Mouse (Mus musculus) layer of hippocampus, postnatal 25 days (tissue): ENCODE data around the gene Tspan4. TPM values are rescaled to one million over a fixed set of nuclear protein-coding genes. Genes with fewer than 3 reads are reported as not detected.

Experiments used
- DNase-seq, 2 experiments: peaks; one replicate each; pipeline ENCODE4 v3.0.0; 2022; ENCODE audit warnings: mixed read lengths in 2 of 2, low spot score in 1 of 2; ENCODE audit errors: extremely low spot score in 1 of 2
- total RNA-seq, 2 experiments: library from RNA; stranded (reverse); gene quantifications; 2 replicates each; pipeline ENCODE4 v1.2.3; 2021

Gene Tspan4
- total RNA-seq, 2 experiments from 2014 or later, result 12.2 to 14.3 TPM

- DNase-seq, result no peak
Measured at GRCm38 (mm10) chr7:141495940-141496339, 20.9 kb downstream of the Tspan4 start.

DNA sequence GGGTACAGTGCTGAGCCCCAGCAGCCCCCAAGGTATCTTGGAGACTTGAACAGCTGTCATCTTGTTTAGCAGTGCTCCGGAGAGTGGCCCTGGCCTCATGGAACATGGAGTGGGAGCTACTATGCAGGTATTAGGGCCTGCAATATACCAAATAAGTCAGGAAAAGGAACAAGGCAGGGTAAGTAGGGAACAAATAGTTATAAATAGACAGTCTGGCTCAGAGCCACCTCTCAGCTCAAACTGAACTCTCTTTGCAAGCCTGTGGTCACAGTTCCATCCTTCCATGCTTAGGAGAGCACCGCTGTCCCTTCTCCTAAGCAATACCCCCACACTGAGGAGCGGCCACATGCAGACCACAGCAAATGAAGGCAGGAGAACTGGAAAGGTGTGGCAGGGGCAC lies 22.6 kb downstream of the Tspan4 start:
- no peak for DNase-seq

DNA sequence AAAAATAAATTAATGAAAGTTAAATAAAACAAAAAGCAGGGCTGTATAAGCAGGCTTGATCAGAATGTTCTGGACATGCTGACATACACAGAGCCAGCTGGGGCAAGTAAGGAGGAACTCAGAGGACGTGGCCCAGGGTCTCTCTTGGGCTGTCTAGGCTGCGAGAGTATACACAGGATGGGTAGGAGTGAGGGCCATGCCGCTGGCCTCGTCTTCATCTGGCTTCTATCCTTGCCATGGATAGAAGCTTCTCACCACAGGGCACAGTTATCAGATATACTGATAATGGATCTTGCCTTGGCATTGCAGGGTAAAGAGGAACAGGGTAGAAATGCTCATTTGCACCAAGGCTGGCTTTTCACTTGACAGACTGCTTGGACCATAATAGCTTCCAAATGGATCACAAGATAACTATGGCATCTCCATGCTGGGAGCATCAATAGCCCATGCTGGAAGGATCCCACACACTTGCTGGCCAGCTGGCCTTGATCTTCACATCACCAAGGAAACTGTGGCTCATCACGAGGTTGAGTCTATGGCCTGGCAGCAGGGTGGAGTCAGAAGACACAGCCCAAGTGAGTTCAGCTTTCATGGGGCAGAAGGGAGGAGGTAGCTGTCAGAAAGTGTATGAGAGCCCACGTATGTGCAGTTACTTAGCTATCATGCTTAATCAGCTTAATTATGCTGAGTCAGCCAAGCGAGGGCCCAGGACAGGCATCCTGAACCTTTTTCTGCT lies 26.9 kb downstream of the Tspan4 start:
- DNase-seq, result no peak

DNA sequence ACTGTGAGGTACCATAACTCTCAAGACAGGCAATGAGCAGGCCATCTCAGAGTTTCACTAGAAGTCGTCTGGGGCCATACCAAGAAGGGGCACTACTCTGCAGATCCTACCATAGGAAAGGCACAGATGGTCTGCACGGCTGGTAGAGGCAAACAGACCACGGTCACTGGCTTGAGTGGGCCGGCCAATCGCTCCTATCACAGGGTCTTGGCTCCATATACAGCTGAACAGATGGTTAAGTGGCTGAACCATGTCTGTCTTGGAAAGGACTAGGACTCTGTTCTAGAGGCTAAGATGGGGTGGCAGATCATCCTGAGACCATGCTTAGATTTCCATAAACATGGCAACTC lies 27.5 kb downstream of the Tspan4 start:
- DNase-seq, result no peak

DNA sequence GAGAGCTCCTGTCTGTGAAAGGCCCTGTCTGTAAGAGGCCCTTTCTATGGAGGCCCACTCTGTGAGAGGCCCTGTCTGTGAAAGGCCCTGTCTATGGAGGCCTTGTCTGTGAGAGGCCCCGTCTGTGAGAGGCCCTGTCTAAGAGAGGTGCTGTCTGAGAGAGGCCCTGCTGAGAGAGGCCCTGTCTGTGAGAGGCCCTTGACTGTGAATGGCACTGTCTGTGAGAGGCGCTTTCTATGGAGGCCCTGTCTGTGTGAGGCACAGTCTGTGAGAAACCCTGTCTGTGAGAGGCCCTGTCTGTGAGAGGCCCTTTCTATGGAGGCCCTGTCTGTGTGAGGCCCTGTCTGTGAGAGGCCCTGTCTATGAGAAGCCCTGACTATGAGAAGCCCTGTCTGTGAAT lies 31.2 kb downstream of the Tspan4 start:
- DNase-seq, result no peak

GRCm38 (mm10) chr7:141508160-141508559 lies 33.1 kb downstream of the Tspan4 start:
- DNase-seq, result no peak

GRCm38 (mm10) chr7:141510196-141510595 lies 35.2 kb downstream of the Tspan4 start:
- no peak for DNase-seq

DNA sequence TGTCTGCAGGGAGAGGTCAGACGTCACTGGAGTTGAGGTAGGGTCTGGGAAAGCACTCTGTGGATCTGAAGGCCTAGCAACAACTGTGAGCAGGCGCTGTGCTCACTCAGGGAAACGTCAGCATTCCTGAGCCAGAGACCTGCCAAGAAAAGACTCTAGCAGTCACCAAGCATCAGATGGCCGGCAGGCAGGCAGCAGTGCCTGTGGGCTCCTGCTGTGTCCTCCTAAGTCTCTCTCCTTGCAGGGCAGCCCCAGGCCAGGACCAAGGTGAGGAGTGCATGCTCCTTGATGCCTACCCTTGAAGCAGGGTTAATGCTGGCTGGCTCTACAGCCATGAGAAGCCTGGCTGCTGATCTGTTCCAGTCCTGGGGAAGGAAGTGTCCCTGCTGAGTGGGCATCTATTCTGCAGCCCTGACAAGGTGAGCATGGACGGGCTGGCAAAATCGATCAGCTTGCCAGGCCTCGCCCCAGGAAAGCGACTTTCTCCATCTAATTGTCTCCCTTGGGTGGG lies 35.7 kb downstream of the Tspan4 start:
- no peak for DNase-seq

DNA sequence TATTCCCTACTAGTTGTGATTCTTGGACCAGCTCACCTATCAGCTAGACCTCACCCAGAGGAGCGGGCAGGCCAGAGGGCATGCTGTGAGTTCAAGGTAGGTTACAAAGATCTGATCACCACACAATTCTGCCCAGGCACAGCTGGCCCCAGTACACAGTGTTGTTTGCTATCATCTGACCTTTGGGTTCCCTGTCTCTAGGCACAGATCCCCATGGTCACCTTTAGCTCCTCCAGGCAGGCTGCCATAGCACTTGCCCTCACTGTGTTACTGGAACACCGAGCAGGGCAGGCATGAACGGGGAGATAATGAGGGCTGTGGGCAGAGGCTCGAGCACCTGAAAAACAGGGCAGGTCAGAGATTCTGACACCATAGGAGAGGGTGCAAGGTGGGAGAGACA lies 42.6 kb downstream of the Tspan4 start:
- DNase-seq, result no peak

DNA sequence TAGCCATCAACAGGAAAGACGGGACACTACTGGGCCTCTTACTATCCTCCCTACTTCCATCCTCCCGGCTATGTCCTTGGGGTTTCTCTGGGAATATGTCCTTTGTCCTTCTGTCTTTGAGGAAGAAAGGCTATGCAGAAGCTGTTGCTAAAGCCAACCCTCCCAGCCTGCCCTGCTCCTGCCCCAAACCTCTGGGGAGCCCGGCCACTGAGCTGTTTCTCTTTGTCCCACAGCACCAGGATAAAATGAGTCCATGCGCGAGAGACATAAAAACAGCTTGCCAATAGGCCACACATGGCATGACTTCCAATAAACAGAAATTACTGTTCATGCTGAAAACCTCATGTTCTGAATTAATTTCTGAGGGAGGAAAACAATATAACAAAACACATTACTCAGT lies 43.3 kb downstream of the Tspan4 start:
- DNase-seq, result no peak

DNA sequence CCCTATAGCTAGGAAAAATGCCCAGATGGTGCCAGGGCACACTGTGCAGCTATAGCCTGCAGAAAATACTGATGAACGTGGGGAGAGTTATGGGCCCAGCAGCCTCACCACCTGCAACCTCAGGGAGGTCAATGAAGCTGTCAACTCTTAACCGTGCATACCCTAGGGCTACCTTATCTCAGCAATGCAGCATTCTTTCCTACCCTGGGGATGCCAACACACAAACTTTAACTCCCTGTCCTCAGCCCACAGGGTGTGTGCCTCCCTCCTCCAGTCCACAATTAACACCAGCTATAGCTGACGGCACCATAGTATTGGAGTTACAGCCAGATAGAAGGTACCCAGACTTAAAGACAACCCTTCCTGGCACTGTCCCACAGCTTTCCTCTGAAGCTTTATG lies 43.9 kb downstream of the Tspan4 start:
- DNase-seq, result no peak

DNA sequence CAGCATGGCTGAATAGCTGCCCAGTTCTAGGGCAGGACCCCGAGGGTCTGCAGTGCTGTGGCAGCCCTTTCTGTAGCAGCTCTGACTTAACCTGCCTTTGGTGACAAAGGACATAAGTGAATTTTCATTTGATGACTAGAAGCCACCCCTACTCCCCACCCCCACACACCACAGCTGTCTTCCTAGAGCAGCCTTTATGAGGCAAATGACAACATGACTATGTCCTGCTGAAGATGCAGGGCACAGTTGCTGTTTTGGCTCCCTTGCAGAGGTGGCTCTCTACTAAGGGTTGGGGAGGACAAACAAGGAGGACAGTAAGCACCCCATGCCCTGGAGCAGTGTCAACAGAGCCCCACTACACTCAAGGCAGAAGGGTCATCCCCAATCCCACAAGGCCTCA lies 44.8 kb downstream of the Tspan4 start:
- DNase-seq, result no peak

GRCm38 (mm10) chr7:141523007-141523406 lies 48.0 kb downstream of the Tspan4 start:
- DNase-seq, result no peak

DNA sequence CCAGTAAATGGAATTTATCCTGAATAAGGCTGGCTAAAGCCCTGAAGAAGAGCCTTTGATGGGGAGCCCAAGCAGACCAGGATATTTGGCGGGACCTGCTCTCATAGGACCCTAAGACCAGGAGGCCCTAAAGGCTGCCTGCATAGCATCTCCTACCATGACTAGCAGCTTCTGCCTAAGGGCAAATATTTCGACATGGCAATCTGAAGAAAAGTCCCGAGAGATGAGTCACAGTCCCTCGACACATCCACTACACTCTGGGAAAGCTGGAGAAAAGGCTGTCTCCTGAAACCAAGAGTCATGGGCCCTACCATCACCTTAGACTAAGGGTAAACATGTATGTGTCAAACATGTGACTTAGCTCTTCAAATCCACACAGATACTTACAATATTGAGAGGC lies 49.2 kb downstream of the Tspan4 start:
- no peak for DNase-seq

GRCm38 (mm10) chr7:141524760-141525579 lies 49.9 kb downstream of the Tspan4 start:
- DNase-seq, result peak; percentile 49 to 74

- DNase-seq, result no peak
Measured at GRCm38 (mm10) chr7:141525580-141525925, 50.5 kb downstream of the Tspan4 start.

GRCm38 (mm10) chr7:141535570-141535969 lies 60.5 kb downstream of the Tspan4 start:
- no peak for DNase-seq

GRCm38 (mm10) chr7:141538852-141539555 lies 64.0 kb downstream of the Tspan4 start:
- no peak for DNase-seq

DNA sequence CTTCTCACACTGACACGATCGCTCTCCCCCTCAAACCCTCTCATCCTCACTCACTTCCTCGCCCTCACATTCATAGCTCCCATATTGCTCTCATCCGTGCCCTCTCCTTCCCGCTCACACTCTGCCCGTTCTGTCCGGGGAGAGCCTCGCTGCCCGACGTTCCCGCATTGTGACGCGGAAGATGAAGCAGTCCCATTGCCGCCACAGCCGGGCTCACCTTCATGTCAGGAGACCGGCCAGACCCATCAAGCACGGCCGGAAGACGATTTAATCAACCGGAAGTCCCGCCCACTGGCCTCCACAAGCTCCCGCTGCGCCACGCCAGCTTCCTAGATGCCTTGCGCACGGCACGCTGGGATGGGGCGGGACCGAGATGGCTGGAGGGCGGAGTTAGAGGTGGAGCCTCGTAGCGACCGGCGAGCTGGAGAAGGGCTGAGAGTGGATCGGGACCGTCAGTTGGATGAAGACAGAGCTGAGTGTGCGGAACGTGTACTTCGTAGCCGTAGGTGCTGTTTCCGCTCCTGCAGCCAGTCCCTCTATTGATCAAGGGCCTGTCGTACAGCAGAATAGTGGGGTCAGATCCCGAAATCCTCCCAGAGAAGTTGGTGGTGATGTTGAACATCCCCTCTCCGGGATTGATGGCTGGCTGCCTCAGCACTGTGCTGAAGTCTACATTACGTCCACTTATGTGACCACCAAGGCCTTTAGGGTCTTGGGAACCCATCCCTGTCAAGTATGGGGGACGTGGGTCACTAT lies 64.7 kb downstream of the Tspan4 start, which contains the start of gene Chid1:
Chid1 (minus strand) TSS at position 302 of the 756 bp plus-strand sequence.
- DNase-seq, result peak; percentile 90 to 96

DNA sequence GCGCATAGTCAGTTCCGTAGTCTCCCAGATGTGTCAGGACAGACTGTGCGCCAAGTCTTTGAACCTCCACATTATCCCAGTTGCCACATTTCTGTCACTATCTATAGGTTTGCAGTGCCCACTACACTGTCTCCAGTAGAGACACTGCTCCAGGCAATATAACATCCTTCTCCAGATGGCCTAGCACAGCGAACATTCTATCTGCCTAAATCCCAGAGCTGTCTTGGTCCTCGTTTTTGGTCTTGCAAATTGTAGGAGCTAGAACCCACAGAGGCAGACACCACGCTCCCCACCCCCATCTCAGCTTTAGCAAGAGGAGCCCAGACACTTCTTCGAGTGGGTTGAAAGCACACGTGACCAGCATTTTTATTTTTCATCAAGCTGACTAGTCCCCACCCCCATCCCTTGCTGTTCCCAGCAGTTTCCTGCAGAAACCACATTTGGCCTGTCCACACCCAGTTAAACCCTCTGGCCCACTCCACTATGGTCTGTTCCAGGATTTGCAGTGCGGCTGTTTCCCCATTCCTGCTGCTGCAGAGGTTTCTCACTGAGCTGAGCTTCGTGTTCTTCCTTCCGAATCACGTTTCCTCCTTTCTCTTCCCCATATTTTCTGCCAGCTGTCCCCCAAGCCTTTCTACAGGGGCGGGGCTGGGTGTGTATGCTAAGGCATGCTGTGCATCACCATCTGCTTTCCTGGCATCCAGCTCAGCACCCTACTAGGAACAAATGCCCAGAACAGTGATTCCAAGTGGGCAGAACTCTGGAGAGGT lies 65.5 kb downstream of the Tspan4 start:
- DNase-seq, result peak; percentile 42 to 53
